Mouse (Mus musculus) layer of hippocampus, postnatal 36 days (tissue): Measurements from ENCODE around the gene Heatr6. TPM values are rescaled to one million over a fixed set of nuclear protein-coding genes. Genes with fewer than 3 reads are reported as not detected.

Experiments used
- DNase-seq, 2 experiments: peaks; one replicate each; pipeline ENCODE4 v3.0.0; 2022
- total RNA-seq, 2 experiments: library from RNA; stranded (reverse); gene quantifications; 2 replicates each; pipeline ENCODE4 v1.2.3; 2021

The Heatr6 gene
- total RNA-seq, 2 experiments from 2014 or later = 15.8 to 17.7 TPM

DNA sequence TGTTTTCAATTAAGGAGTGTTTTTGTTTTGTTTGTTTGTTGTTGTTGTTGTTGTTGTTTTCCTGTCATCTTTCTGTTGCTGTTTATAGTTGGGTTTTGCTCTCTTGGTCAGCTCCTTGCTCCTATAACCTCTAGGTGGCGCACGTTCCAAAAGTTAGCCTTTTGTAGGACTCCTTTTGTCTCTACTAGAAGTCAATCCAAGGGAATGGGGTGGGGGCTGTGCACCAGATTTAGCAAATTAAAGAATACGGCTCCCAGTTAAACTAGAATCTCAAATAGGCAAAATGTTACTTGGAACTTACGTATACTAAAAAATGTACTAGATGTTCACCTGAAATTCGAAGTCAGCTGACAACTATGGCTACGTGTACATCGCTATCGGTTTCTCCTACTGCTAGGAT lies 48.7 kb downstream of the Heatr6 start:
- DNase-seq = no peak

DNA sequence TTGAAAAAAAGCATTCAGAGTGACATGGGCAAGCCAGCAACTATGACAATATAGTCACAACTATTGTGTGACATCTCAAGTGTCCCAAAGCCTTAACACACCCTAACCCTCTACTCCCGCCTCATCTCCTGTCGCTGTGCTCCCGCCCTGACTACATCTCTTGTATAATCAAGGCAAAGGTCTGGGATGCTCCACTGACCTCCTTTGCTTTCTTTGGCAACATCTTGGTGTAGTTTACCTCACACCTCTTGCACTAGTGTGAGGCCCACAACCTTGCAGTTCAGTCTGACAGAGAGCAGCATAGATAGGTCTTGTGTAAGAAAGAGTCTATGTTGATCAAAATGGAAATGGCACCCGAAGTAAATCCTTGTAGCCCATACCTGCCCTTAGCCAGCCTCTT lies 49.1 kb downstream of the Heatr6 start:
- DNase-seq = no peak

DNA sequence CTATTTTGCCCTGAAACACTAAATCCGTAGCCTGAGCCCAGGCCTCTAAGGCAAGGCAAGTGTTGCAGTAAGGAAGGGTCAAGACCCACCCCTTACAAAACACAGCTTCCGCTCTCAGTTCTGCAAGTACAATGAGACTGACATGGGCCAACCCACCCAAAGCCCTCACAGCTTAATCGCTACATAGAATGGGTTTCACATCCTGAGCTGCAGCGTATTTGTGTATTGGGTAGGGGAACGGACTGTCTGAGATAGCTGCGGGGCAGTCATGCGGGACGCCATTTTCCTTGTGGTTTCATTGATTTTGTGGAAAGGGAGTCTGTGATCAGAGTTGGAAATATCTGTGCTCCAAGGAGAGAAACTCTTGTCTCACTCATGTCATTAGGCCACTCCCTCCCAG lies 56.9 kb downstream of the Heatr6 start:
- DNase-seq = no peak

DNA sequence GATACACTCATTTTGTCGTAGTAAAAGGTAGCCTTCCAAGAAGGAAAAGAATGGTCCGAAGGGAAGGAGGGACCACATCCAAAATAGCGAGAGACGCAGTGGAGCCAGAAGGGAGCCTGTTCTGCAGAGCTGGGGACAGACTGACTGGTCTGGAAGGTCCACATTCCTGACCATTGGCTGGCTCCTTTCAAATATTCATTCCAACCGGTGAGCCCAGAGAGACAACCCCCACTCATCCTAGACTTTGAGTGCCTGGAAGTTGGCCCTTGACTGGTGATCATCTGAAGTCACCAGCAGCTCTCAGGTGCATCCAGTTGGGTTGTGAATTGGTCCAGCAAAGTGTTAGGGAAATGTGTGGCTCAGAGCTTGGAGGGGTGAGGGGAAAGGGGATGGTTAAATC lies 61.7 kb downstream of the Heatr6 start:
- no peak for DNase-seq

DNA sequence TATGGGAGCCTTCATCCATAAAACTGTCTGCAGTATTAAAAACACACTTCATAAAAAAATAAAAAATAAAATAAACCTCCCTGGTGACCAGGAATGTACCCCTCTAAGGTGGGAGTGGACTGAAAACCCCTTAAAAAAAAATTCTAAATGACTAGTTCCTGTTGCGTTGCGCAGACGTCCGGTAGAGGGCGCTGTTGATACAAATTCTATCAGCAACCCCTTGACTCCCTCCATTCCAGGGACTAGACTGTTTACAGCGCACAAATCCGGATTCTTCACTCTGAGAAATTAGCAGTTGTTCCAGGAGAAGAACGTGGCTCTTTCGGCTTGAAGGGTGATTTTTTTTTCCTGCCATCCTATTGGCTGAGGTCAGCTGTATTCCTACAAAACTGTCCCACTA lies 62.1 kb downstream of the Heatr6 start:
- DNase-seq = peak; percentile 15 to 33

DNA sequence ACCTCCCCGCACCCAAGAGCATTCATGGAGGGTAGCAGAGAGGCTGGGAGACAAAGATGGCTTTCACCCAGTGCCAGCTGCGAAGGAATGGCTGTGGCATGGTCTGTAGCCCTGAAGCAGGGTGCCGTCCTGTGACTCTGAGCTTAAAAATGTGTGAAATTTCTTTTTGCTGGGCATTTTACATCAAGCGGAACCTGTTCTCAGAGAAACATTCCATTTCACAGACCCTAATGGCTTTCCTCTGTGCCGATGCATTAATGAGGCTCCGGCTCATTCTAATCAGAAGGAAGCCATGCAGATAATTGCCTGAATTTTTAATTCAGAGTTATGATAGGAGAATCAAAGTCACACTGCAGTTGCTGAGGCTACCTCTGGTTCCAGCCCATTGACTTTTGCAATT lies 63.6 kb downstream of the Heatr6 start:
- no peak for DNase-seq

DNA sequence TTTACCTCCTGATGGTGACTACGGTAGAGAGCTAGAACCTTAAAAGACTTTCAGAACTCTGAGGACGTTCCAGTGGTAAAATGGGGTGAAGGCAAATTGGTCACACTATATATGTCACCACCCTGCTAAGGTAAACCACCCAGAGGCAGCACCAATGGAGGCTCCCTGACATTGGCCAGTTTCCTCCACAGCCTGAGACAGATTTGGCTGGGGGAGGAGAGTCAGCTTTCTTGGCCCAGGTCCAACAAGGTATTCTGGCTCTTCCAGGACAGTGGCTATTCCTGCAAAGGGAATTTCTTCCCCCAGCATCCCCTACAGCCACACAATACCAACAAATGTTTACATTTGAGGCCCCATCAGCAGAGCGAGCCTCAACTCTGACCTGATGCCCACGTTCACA lies 64.5 kb downstream of the Heatr6 start:
- DNase-seq = no peak

DNA sequence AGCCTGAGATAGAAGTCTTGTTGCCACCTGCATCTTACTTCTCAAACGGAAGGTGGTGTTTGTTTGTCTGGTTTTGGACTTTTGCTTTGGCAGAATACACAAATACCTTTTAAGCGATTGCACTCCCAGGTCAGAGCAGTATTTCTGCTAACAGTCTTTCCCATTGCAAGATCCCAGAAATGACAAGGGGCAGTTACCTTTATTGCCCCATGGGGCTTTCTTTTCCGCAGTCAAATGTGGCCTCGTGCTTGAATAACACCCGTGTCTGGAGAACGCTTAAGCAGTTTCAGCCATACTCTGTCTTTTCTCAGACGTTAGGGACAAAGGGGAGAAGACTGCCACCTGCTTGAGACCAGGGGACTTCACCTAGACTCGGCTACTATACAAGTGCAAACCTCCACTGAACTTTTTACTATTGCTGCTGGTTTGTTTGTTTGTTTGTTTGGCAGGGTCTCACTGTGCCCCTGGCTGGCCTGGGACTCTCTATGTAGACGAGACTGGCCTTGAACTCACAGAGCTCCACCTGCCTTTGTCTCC lies 65.2 kb downstream of the Heatr6 start:
- DNase-seq = no peak

DNA sequence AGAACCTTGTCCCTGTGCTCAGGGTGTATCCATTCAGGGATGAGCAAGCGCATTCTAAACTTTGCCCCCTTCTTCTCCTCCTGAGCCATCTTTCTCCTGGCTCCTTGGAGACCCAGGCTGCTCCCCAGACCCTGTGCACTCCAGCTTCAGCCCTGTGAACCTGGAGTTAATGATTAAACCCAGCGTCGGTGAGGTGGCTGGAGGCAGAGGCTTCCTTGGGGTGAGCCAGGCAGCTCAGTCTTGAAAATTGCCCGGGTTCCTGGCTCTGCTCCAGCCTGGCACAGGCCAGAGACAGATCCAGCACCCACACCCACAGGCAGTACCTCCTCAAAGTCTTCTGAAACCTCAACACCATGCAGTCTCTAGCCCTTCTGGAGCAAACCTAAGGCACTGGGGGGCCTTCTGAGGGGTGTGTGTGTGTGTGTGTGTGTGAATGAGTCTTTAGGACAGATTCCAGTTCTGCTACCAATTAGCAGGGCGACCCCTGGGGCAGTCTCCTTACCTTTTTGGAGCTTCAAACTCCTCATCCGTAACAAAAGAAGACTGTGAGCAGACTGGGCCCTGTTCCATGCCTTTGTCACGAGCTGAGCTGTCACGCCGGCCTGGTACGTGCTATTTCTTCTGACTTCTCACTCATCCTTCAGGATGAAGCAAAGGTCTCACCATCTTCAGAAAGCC lies 66.4 kb downstream of the Heatr6 start:
- DNase-seq = no peak

DNA sequence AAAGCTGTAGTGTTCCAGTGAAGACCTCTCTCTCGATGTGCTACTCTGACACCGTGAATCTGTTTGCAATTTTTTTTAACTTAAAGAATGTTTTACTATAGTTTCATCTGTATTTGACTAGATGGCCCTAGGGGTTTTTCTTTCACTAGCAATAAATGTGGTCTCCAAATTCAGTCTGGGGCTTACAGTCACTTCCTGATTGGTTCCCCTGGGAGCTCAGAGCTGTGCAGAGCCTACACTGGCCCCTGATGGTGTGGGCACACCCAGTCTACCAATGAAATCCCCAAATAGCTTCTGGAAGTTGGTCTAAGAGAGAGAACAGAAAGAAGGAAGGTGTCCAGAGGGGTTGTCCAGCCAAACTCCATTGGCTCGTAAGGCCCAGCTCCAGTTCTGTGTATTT lies 72.6 kb downstream of the Heatr6 start:
- DNase-seq = no peak

DNA sequence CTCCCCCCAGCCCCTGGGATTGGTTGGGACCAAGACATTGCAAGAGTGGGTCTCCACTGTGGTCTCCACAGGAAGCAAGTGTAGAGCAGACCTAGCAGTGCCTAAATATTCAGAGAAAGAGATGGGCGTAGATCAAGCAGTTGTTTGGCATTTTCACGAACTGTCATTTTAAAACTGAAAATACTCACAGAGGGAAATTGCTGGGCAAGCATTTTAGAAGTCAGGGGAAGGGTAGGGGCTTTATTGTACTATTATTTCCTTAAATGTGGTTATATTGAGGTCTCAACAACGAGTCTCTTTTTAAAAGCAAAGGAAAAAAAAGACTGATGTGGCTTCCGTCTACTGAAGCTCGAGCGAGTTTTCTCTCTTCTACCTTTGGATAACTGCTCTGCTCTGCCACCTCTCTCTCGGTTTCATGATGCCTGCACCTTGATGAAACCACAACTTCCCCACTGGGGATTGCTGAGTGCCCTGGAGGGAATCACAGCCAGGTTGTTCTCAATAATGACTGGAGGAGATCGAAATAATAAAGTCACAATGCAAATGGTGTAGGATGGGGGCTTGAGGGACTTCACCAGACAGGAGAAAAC lies 75.2 kb downstream of the Heatr6 start:
- DNase-seq = no peak

DNA sequence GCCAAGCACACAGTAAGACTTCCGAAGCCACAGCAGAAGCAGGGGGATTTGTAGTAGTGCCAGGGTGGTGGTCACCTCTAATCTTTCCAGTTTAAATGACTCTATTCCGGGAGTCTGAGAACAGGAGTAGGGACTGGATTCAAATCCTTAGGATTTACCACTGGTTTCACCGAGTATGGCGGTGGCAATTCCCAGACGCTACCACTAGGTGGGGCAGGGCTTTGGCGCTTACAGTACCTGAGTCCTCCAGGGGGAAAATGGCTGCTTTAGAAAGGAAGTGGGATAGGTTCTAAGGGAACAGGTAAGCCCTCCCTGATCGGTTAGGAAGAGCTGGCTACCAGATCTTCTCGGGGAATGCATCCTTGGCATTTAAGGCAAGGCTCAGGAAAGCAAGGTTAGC lies 78.9 kb downstream of the Heatr6 start:
- DNase-seq = no peak

Other genes with a start within 250 kb of the Heatr6 start
- not detected for gene Heatr9, start 231.5 kb upstream of the Heatr6 start, total RNA-seq
- not detected for gene Ccl5, start 223.2 kb upstream of the Heatr6 start, total RNA-seq
- gene Ccl9, start 175.1 kb upstream of the Heatr6 start, total RNA-seq = 1 to 10 TPM; 4.6 to 5.2 TPM
- gene Ccl6, start 160.6 kb upstream of the Heatr6 start, total RNA-seq = 1 to 10 TPM in 1 of 2 experiments, under 1 TPM in 1; 0.82 to 2.0 TPM
- not detected for gene Rpl9-ps1, start 108.1 kb upstream of the Heatr6 start, total RNA-seq
- not detected for gene Ccl3, start 104.3 kb upstream of the Heatr6 start, total RNA-seq
- gene Ccl4, start 91.1 kb upstream of the Heatr6 start, total RNA-seq = not detected
- under 1 TPM in 1 of 2 experiments, not detected in 1; 0.81 TPM for gene Wfdc17, start 49.7 kb upstream of the Heatr6 start, total RNA-seq
- not detected for gene Wfdc18, start 44.7 kb upstream of the Heatr6 start, total RNA-seq
- gene Wfdc21, start 6.8 kb upstream of the Heatr6 start, total RNA-seq = not detected
- under 1 TPM in 1 of 2 experiments, not detected in 1; 0.52 TPM for gene Hnf1b, start 96.4 kb downstream of the Heatr6 start, total RNA-seq
- 10 to 100 TPM; 13.8 to 14.2 TPM for gene Ddx52, start 188.4 kb downstream of the Heatr6 start, total RNA-seq
- gene Synrg, start 210.7 kb downstream of the Heatr6 start, total RNA-seq = 10 to 100 TPM; 64.5 to 72.8 TPM